Mouse (Mus musculus): ENCODE measurements around the gene Nfil3.

Nfil3 gene

GRCm38 (mm10) chr13:52929209-52930171, 51.4 kb downstream of the Nfil3 start, which contains the start of gene Auh:
Auh (minus strand) TSS chr13:52929681.
- peak; percentile 84 for DNase-seq

GRCm38 (mm10) chr13:52928392-52928791, 52.5 kb downstream of the Nfil3 start:
- no peak for DNase-seq

- DNase-seq = no peak
These were observed 56.4 kb downstream of the Nfil3 start for GRCm38 (mm10) chr13:52924457-52924856.

GRCm38 (mm10) chr13:52921966-52922365, 58.9 kb downstream of the Nfil3 start:
- DNase-seq = no peak

- peak; percentile 70 for DNase-seq
These were observed 59.6 kb downstream of the Nfil3 start for GRCm38 (mm10) chr13:52921065-52921825.

- DNase-seq = no peak
These were observed 61.0 kb downstream of the Nfil3 start for GRCm38 (mm10) chr13:52919790-52920352.

- DNase-seq = no peak
These were observed 62.5 kb downstream of the Nfil3 start for GRCm38 (mm10) chr13:52918333-52918732.
